Mouse (Mus musculus): ENCODE measurements around the gene Celf2. TPM values are rescaled to one million over a fixed set of nuclear protein-coding genes. Genes with fewer than 3 reads are reported as not detected.
A peak's percentile ranks its signal among the peaks of the same experiment; 100 is the strongest.

Celf2 gene
- total RNA-seq, 2 experiments from 2014 or later = 478 to 500 TPM

DNA sequence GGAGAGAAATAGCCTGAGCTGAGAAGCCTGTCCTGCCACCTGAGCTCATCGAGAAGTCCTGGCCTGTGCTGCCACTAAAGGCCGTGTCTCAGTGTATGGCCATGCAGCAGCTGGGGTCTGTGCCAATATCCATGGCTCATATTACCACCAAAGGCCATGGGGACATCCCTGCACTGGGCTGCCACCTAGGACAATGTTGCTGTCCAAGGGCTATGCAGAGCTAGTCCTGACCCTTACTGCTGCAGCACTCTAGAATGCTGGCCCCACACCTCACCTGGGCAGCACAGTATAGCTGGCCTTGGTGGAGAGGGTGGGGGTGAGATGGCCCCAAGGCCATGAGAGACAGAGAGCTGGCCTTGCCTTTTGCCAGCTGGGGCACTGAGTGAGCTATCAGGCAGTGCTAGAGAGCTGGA lies 780.5 kb downstream of the Celf2 start:
- DNase-seq (ENCODE audit: low spot score in 2 of 2) = no peak
- intact Hi-C loops (cut with DNase I) = no loop called here

DNA sequence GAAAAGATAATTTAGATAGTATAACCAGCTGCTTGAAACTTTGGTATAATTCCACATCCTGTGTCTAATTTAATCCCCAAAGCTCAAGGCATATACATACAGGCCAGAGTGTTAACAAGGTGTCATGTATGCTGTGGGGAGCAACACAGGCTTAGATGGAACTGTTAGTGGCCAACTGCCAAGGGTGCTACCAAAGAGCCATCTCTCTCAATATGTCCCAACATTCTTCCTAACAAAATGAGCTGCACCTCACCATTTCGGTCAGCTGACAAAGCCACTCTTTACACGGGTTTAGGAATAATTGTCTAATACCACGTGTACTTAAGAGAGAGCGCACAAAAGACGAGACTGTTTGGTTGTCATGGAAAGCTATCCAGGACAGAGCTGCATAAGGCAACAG lies 782.0 kb downstream of the Celf2 start:
- DNase-seq (ENCODE audit: low spot score in 2 of 2) = no peak
- intact Hi-C loops (cut with DNase I) = no loop called here

DNA sequence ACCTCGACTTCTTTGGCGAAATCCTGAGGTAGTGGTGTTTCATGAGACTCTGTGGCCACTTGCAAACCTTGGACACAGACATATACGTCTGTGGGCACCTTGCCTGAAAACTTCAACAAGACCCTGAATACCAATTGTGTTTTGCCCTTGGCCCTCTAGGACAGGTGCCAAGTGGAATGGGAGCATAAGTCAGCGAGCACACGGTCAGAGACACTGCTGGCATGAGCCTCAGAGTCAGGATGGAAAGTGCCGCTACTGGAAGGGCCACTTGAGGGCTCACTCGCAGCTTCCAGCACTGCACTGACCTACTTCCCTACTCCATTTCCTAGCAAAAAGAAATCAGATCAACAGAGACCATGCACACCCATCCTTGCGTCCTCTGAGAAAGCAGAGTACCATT lies 783.3 kb downstream of the Celf2 start:
- DNase-seq (ENCODE audit: low spot score in 2 of 2) = no peak
- intact Hi-C loops (cut with DNase I) = no loop called here

DNA sequence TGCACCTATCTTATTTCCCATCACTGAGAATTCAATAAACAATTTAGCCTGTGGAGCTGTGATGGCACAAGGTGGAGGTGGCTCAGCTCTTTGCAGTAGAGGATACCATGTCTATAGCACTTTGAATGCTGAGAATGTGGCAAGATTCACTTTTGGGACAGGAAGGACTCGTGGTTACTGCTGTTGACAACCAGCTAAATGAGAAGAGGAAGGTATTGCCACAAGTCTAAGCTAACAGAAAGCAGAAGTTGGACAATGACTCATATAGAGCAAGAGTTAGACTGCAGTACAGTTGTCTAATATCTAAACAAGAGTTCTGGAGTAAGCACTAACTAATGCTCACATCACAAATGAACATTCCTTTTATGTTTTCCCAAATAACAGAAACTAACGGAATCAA lies 785.8 kb downstream of the Celf2 start:
- DNase-seq (ENCODE audit: low spot score in 2 of 2) = no peak
- intact Hi-C loops (cut with DNase I) = loop anchor here (5.0 kb wide), 1 partner anchor 149 kb away; no protein-coding TSS in a partner anchor

DNA sequence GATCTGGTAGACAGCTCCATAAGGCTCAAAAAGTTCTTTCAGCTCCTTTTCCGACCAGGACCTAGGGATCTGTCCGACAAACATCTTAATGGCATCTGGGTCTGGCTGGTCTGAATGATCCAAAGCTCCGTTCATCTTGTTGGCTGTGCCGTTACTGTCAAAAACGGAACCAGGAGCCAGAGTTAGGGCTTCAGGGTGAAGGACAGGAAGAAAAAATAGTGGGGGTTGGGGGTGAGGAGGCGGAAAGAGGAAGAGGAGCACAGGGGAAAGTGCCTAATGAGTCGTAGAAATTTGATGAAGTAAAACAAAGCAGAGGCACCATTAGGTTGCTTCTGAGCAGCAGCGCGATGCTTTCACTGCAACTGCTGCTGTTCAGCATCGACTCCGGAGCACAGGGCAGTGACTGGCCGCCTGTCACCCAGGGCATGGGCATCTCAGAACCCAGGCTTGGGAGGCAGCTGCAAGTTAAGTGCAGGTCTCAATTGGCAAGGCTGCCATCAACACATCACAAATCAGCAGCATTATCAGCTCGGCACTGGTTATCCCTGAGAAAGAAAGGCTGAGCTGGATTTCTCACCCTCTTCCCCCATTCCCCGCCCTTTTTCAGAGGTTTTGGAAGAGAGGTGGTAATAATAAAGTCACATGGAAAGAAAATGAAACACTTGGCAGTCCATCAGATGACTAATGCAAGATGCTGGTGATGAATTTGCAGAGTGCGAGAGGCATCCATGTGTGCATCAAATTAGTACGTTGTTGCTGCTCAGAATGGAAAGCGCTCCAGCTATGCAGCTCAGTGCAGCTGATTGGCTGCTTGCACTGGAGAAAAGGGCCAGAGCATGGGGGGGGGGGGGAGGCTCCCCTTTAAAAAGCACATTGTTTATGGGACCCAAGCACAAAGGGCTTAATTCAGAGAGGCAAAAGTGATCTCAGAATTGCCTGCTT lies 787.6 kb downstream of the Celf2 start:
- DNase-seq (ENCODE audit: low spot score in 2 of 2) = peak; percentile 61 to 80

DNA sequence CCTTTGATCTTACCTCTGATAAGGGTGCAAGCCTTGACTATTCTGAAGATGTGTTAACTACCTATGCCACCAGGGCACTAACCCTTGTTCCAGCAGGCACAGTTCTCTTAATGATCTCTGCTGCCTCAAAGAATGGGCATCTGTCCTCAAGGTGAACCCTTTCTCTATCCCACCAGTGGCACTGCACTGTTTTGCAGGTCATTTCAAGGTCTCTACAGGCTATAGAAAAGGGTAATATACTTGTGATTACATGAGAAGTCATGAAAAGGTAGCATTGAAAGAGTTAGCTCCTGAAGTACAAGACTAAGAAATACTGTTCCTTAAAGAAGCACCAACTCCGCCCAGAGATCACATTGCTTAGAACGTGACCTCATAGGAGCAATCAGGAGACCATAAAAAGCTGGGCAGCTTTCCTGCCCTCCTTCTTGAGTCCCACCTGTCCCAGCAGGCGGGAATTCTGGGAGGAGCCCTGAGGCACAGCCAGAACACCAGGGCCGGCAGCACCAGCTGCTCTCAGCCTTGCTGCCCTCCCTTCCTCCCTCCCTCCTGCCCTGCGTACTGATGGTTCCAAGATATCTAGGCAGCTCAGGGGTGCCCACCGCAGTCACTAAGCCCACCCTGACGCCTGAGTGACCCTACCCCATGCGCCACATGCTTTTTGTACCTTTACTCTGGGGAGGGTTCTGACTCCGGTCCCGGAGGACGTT lies 788.5 kb downstream of the Celf2 start:
- intact Hi-C loops (cut with DNase I) = loop anchor here (5.0 kb wide), 1 partner anchor 151 kb away; no protein-coding TSS in a partner anchor
- DNase-seq (ENCODE audit: low spot score in 2 of 2) = peak; percentile 30 to 73

More for the DNA sequence above, 787.6 kb downstream of the Celf2 start:
- intact Hi-C loops (cut with DNase I) = loop anchor here (5.0 kb wide), 1 partner anchor 151 kb away; no protein-coding TSS in a partner anchor

DNA sequence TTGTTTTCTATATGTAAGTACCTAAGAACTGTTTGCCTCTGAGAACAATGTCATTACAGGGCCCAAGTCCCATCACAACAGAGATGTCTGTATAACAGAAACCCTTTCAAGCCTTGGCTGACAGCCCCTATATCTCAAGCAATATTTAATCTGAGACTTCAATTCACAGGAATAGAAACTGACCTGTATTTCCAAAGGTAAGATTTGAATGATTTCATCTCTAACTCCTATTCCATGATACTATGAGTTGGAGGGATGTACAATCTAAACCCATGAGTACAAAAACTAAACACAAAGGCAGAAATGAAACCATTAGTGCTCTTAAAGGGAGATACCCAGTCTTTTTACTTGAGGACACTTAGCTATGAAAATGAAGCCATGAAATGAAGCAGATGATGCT lies 790.5 kb downstream of the Celf2 start:
- intact Hi-C loops (cut with DNase I) = no loop called here
- DNase-seq (ENCODE audit: low spot score in 2 of 2) = no peak

DNA sequence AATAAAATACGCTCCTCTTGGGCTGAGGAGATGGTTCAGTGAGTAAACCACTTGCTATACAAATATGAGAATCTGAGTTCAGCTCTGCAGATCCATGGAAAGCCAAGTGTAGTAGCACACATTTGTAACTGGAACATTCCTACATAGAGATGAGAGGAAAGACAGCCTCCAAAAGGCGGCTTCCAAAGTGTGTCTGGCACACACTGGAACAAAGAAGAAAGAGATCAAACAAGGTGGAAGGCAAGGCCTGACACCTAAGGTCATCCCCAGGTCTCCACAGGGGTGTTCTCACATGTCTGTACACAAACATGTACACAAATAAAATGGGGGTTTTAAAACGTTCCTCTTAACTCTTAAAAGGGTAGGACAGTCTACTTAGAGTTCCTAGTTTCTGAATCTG lies 791.4 kb downstream of the Celf2 start:
- intact Hi-C loops (cut with DNase I) = no loop called here
- DNase-seq (ENCODE audit: low spot score in 2 of 2) = no peak

DNA sequence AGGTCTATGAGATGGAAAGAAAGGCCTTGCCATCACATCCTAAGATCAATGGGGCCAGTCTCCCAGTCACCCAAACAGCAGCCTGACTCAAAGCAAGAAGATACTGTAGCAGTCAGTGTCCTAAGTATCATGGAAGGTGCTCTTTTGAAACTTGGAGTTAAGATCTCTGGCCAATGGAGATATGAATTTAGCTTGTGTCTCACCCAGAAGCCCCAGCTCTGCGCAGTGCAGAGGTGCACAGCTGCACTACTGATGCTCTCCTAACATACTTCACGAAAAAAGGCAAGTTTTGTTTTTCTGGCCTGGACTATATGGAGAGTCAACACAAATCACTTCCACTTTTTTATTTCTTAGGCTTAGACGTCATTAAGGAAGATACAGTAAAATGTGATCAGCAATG lies 793.8 kb downstream of the Celf2 start:
- intact Hi-C loops (cut with DNase I) = no loop called here
- no peak for DNase-seq (ENCODE audit: low spot score in 2 of 2)

DNA sequence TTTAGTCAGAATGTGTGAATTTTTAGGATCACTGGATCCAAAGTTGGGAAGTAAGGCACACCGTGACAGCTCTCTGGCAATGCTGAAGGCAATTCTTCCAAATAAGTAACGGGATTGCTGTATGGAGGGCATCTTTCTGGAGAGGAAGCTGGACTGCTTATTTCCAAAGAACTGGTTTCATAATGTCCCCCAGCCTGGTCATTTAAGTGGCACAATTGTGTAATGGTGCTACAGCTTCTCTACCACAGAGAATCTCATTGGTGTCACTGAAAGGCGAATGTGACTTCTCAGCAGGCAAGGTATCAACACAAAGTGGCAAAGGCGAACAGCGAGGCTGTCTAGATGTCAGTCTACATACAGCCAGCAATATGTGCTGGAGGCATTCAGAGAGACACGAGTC lies 795.8 kb downstream of the Celf2 start:
- intact Hi-C loops (cut with DNase I) = no loop called here
- no peak for DNase-seq (ENCODE audit: low spot score in 2 of 2)

DNA sequence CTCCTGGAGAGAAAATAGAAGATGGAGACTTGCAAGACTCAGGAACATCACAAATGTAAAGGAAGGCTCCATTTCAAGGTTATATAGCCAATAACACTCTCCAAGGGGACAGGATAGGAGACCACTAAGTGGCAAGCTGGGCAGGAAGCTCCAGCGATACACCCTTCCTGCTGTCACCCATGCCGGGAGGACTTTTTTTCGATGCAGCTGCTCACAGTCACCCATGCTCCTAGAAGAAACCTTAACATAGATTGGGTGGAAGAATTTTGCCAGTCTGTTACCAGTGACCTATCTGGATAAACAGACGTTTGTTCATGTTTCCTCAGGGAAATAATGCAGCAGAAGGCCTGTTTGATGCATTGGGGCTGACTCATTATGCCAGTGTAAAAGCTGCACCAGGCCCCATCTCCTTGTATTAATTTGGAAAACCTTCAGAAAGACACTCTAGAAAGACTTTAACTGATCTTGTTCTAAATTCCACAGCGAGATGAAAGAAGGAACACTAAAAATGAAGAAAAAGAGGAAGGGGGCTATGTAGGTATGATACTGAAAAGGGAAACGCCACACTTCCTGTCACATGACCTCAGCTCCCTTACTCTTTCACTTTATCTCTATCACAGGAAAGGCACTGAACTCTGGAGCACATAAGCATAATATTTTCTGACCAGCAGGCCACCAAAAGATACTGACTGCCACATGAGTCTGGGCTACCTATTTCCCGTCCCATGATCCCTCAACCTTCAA lies 798.5 kb downstream of the Celf2 start:
- no peak for DNase-seq (ENCODE audit: low spot score in 2 of 2)
- intact Hi-C loops (cut with DNase I) = no loop called here

DNA sequence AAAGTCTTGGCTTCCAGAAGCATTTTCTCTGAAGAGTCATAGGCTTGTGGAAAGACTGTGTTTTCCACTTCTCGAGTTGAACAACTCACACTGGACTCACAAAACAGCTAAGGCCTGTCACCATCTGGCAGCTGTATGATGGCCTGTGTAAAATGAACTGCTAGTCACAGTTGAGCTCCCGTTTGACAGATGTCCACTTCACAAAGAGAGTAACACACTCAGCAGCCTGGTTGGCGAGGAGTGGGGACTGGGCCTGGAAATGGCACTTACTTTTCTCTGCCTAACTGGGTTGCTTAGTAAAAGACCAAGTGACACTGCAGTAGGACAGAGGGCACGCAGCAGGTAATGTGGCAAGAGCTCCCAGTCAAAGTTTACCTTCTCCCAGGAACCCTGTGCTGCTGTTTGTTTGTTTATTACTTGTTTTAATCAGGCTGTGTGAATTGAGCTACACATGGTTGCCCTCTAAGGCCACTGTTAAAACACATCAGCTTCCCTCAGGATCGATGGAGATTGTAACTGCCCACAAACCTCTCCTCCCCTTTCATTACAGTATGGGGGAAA lies 801.3 kb downstream of the Celf2 start:
- no peak for DNase-seq (ENCODE audit: low spot score in 2 of 2)
- intact Hi-C loops (cut with DNase I) = no loop called here

DNA sequence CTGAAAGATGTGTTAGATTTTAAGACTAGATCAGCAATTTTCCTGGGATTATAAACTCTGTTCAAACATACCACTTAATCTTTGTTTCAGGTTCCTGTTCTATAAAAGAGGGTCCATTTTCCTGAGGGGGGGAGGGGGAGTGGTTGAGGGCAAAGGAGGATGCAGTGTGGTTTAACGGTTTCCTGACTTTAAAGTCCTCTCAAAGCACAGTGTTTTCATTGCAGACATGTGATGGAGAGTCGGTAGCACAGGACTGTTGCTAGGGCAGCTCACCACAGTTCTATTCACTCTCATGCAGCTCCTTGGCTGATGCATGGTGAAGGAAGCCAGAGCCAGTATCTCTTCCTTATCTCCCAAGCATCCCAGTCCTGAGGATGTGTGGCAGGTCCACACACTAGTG lies 802.1 kb downstream of the Celf2 start:
- intact Hi-C loops (cut with DNase I) = no loop called here
- no peak for DNase-seq (ENCODE audit: low spot score in 2 of 2)

DNA sequence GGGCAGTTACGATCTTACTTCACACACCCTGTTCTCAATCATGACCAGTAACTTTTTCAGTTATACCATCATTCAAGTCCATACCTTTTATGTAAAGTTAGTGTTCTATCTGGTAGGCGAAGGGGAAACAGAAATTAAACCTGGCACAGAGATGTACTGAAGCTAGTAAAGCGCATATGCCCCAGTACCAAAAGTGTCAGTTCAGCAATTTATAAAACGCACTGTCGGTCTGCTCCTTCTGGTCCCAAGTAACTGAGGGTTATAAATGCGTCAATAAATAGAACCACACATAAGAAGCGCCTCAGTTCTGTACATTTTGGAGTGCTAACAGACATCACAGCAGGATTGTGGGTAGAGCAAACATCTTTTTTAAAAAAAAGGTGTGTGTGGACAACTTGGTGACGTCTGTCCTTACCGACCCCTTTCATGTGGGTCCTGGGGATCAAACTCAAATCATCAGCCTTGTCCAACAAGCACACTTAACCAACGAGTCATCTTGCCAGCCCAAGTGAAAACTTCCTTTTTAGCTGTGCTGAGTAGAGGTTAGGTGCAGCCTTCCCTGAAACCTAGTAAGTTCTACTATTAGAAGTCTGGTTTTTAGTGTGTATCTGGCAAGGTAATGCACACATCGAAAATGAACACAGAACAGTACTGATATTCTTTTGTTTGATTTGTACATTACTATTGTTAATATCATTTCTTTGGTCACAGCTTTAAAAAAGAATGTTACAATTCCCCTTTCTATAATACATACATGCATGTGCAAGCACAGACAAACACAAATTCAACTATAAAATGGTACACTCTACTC lies 803.2 kb downstream of the Celf2 start:
- no peak for DNase-seq (ENCODE audit: low spot score in 2 of 2)
- intact Hi-C loops (cut with DNase I) = no loop called here

DNA sequence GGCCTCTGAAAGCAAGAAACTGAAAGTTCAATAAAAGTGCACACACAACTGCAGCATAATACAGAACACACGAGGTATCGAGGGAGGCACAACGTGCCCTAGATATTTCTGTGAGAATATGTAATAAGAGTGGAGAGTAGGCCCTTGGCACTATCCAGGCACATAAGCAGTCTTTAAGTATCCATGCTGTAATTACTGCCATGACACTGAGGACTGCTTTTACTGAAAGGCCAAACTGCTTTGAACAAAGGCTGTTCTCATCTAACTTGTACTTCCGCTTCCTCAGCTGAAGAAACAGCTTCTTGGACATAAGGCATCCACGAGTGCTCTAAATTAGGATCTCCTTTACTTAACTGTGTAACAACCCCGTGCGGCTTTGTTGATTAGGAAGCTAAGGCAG lies 803.9 kb downstream of the Celf2 start:
- intact Hi-C loops (cut with DNase I) = no loop called here
- peak in 1 of 2 experiments; percentile 38 for DNase-seq (ENCODE audit: low spot score in 2 of 2)

DNA sequence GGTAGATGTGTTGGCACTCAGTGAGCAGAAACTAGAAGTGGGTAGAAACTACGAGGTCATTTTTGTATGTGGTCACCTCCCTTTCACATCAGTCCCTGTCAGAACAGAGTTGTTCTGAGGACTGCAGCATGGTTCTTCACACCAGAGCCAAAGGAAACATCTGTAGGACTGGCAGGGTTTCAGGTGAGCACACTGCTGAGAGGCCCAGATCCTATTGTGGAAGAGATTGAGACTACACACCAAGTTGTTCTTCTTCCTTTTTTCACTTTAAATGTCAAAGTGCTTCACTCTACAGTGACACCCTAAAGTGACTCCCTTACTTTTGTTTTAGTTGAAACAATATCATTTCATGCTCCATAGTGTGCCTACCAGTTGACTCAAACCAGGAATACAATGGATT lies 804.6 kb downstream of the Celf2 start:
- DNase-seq (ENCODE audit: low spot score in 2 of 2) = no peak
- intact Hi-C loops (cut with DNase I) = no loop called here

DNA sequence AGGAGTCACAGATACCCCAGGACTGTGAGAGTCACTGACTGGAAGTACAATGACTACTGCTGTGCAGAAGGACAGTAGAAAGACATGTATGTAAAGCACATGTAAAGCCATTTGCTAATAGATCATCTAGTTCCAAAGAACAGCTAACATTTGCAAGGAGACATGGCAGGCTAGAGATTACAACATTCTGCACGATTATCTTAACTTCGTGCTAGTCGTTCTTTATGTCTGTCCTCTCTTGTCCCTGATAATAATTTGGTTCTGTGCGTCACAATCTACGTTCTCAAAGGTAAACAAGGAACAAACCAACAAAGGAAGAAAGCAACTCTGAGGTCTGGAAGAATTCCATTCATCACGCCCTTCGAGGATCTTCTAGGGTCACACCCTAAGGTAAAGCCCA lies 805.0 kb downstream of the Celf2 start:
- no peak for DNase-seq (ENCODE audit: low spot score in 2 of 2)
- intact Hi-C loops (cut with DNase I) = no loop called here

DNA sequence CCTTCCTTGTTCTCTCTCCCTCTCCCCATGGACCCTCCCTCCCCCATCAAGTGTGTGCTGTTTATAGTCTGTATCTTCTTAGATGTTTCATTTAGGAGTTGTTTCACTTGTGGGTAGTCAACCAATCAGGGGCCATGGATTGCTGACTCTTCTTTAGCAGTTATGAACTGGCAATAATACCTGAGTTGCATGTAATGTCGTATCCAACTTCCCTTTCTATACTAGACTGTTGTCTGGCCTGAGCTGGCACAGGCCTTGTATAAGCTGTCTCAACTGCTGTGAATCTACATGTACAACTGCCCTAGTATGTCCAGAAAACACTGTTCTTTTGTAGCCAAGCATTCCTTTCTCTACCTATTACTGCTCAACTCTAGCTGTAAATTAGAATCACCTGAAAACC lies 813.0 kb downstream of the Celf2 start:
- intact Hi-C loops (cut with DNase I) = no loop called here
- DNase-seq (ENCODE audit: low spot score in 2 of 2) = no peak
